Mouse (Mus musculus) brain, embryonic 14.5 days (tissue): ENCODE measurements at regions not wholly inside any gene's neighbourhood (a gene's known extent, or its start where the extent isn't known, plus 50 kb on each side); places are given as distances from the start of the nearest gene placed in this dataset.

Source experiments
- CTCF ChIP-seq: fragments of 200-500 bp; IDR thresholded peaks from 2 replicates; pipeline ENCODE4 v1.5.1; 2012; ENCODE audit warnings: inconsistent platforms, mild to moderate bottlenecking, moderate library complexity, borderline replicate concordance; ENCODE audit not compliant: insufficient read depth, insufficient read length; ENCODE audit errors: extremely low read depth
- POLR2A ChIP-seq: fragments of 200-500 bp; IDR thresholded peaks from 2 replicates; pipeline ENCODE4 v1.6.1; 2012; ENCODE audit warnings: mild to moderate bottlenecking, inconsistent platforms, borderline replicate concordance; ENCODE audit not compliant: poor library complexity, insufficient read depth, insufficient read length, severe bottlenecking; ENCODE audit errors: extremely low read depth

DNA sequence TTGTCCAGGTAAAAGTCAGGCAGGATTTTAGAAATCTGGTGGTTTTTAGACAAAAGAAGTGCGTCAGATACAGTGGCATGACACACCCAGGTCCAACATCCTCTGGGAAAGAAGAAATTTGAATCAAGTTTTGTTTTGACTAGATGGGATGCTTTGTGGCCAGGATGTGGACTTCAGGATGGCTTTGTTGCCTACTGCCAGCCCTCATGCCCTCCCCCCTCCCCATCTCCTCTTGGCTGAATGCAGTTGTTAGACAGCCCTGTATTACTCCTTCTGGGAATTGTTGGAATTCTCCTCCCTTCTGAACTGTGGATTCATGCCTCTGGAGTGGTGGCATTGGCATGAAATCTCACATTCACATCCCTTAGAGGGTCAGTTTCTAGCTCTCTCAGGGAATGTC is 104.3 kb upstream of the Rai14 start:
- TF ChIP-seq CTCF, result no peak
- no peak for TF ChIP-seq POLR2A
